Mouse (Mus musculus) adrenal gland, postnatal 25 days (tissue): Measurements from ENCODE around the gene Tmem178. TPM values are rescaled to one million over a fixed set of nuclear protein-coding genes. Genes with fewer than 3 reads are reported as not detected.

Experiments used
- DNase-seq: peaks from one replicate; pipeline ENCODE4 v3.0.0; 2021; ENCODE audit warnings: mixed read lengths
- total RNA-seq: library from RNA; stranded (reverse); gene quantifications from 2 replicates; pipeline ENCODE4 v1.2.3, GENCODE M21; 2021

Tmem178 gene
- total RNA-seq, 1 experiment from 2014 or later = 5.3 TPM

- DNase-seq = no peak
Observed at GRCm38 (mm10) chr17:80997226-80997625, 52.8 kb downstream of the Tmem178 start.

- DNase-seq = no peak
Observed at GRCm38 (mm10) chr17:80998958-80999357, 54.5 kb downstream of the Tmem178 start.

- no peak for DNase-seq
Observed at GRCm38 (mm10) chr17:81001010-81001409, 56.6 kb downstream of the Tmem178 start.

- no peak for DNase-seq
Observed at GRCm38 (mm10) chr17:81001647-81002046, 57.2 kb downstream of the Tmem178 start.

DNA sequence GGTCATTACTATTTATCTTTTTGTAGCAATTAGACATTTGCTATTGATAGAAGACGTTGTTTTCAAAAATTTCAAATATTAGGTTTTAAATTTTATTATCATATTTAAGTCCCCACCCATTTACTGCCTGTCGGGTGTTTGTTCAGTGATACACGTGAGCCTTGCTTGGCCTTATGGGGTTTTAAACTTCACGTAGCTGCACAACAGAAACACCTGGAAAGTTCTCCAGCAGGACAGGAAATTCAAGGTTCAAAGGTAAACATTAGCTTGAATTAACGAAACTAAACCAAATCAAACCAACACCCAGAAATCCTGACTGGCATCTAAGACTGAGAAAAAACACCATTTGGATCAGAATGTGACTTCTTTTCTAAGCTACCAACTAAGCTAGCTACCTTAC is 57.7 kb downstream of the Tmem178 start:
- DNase-seq = no peak

DNA sequence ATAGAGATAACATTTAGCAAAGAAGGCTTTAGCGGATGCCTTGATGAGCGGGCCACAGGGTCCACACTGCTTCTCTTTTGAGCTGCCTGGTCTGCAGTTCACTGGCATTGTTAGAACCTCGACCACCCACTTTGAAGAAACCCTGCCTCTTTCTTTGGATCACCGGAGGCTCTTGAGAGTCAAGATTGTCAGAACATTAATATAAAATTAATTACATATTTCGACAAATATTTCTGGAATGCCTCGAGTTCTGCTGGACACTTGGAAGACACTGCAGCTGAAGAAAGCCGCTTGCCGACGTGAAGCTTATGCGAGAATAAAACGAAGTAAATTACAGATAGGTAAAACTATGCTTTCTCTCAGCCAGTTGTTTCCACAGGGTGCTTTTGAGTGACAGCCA is 60.0 kb downstream of the Tmem178 start:
- no peak for DNase-seq

GRCm38 (mm10) chr17:81005292-81005691 is 60.9 kb downstream of the Tmem178 start:
- DNase-seq = no peak

DNA sequence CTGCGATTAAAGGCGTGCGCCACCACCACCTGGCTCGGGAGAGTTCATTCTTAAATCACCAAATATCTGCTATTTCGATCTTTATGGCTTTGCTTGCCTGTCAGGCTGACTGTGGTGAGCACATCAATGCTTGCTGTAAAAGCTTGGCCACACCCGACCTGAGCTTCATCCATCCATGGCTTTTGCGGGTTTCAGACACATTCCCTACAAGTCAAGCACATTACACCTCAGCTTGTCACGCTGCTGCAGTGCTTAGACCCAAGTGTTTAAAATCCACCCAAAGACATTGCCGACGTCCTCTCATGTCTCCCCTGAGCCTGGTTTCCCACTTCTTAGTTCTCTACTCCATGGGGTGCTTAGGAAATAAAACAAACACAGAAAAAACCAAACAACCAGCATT is 64.7 kb downstream of the Tmem178 start:
- no peak for DNase-seq

DNA sequence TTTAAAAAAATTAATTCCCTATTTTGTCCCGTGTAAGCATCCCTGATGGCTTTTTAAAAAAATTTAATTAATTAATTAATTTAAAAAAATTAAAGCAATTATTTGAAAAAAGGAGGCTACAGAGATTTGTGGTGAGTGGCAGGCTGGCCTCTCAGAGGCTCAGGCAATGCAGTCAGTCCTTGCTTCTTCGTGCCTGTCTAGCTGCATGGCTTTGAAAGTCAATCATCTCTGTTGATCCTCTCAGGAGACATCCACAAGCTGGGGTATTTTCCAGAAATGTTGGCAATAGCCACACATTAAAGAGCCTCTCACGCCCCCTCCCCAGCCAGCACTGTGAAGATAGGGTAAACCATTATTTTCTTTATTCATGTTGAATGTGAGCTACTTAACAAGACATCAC is 65.8 kb downstream of the Tmem178 start:
- no peak for DNase-seq

DNA sequence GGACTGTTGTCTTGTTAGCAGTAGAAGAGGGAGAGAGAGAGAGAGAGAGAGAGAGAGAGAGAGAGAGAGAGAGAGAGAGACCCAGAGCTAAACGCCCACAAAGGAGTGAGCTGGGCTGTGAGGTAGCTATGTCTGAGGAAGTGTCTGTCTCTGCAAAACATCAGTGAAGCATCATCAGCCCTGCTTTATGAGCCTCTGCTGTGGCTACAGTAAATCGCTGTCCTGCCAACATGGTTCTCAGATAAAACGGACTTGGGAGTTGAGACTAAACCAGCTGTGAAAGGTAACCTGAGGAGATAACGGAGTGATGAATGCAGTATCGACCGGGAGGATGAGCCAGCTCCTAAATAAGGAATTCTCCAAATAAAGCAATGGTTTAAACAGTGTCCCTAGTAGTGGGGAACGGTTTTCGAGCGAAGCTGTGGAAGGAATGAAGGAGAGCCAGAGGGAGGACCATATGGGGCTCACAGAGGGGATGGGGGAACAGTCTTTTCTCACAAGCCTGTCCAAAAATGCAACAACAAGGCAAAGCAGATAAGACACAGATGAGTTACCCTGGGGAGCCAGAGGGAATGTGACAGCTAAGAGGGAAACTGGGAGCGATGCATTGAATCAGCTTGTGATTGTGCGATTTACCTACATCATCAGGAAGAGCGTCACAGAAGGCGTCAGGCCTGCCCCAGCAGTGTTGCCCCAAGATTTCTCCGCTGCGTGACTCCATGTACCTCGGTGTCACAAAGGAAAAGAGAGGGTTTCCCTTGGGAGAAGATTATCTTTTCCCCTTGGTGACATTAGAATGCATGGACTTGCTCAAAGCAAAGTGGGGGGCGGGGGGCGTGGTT is 66.6 kb downstream of the Tmem178 start:
- no peak for DNase-seq

- no peak for DNase-seq
Observed at GRCm38 (mm10) chr17:81015814-81016447, 71.5 kb downstream of the Tmem178 start.

GRCm38 (mm10) chr17:81017132-81017531 is 72.7 kb downstream of the Tmem178 start:
- DNase-seq = no peak

DNA sequence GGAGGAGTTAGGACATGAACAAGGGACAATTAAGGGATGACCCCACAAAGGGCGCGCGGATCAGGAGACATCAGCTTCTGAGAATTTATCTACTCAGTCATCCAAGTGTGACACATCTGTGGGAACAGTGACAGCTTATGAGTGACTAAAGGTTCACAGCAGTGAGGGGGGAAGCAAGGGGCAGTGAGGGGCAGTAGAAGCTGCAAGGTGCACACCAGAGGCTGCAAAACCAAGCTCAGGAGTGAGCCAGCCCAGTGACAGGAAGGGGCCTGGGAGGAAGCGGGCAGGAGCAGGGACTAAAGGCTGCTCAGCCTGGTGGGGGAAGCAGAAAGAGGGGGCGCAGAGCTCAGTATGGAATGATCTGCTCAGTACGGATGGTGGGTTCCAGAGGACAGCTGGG is 82.9 kb downstream of the Tmem178 start:
- DNase-seq = no peak

DNA sequence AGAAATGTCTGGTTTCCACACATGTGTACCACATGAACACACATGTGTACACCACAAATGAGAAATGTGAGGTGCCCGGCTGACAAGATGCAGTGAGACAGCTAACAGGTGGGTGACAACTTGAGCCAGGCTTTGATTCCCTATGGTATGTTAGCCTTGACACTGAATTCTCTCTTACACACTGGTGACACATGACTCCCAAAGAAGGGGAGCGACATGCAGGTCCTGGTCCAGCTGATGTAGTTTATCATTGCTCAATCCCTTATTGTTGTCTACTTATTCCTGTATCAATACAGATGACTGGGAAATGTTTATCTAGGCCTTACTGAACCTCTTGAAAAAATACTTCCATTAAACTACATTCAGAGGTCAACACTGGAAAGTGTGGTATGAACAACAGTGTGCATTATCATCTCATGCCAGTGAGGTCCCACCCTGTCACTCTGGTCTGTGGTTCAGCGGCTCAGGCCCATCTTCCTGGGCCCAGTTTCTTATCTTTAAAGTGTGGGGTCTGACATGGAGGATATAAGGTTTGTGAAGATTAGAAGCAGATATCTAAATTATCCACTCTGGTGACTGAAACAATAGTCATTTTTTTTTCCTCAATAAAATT is 87.5 kb downstream of the Tmem178 start:
- DNase-seq = no peak

- no peak for DNase-seq
Observed at GRCm38 (mm10) chr17:81032957-81033356, 88.5 kb downstream of the Tmem178 start.

GRCm38 (mm10) chr17:81035354-81035753 is 90.9 kb downstream of the Tmem178 start:
- DNase-seq = no peak

- no peak for DNase-seq
Observed at GRCm38 (mm10) chr17:81038707-81039408, 94.4 kb downstream of the Tmem178 start.

DNA sequence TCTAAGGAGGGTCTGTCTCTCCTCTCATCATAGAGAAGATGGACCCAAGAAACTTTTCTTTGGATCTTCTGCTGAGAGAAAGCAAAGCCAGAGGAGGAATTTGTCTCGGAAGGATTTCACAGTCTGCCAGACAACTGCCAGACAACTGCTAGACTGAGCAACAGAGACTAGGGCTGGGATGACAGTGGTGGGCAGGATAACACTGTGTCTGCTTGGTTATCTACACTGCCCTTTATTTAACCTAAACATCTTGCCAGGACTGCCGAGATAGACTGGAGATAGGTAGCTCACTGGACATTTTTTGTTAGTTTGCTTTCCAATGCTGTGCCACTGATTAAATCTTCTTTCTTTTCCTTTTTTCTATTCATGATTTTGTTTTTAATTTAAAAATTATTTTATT is 97.2 kb downstream of the Tmem178 start:
- DNase-seq = no peak

DNA sequence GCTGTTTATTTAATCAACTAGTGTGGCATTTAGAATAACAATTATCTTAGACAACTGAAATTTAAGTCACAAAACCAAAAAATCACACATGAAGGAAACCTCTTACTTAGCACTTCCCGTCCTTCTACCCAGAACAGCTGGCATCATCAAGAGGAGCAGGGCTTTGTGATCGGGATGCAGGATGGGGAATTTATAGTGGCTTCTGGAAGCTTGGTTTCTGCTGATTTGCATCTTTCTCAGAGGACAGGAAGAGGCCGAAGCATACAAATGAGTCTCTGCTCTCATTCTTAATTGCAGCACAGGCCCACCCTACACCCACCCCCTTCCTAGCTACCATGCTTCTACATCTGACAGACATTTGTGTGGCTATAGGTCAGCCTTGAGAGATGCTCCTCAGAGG is 99.9 kb downstream of the Tmem178 start:
- no peak for DNase-seq

DNA sequence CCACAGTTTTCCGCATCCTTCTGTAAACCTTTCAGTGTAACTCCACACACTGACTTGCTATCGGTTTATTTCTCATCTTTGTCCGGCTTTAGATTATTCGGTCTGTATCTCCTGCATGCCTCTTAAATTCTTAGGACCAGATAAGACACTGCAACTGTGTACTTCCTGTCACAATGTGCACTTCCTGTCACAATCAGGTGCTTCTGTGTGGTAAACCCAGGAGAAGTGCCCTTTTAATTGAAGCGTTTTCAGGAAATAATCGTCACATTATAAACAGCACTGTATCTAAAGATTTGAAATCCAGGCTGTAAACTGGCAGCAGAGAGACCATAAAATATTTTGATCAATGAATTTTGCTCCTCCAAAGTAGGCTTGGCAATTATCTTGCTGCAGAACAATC is 100.7 kb downstream of the Tmem178 start:
- no peak for DNase-seq

DNA sequence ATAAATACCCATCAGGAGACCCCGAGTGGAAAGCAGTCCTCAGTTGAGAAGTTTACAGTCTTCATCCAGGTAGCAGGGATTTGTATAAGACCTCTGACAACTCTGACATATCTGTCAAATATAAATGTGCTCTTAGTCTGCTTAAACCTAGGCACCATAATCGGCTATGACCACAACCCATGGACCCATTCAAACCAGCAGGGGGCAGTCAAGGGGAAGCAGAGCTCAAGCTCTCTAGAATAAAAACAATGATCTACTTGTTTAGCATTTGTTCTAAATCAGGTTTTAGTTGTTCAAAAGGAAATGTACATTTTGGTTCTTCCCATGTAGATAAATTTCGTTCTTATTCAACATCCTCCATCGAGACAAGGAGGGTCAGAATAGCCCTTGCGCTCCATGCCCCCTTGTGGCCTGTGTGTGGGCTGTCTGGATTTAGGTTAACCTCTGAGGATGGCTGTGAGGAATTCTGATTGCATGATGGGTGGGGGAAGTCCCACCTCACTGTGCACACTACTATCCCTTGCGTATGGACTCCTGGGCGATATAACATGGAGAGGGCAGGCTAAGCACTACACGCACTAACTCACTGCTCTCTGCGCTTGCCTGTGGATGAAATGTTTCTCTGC is 101.2 kb downstream of the Tmem178 start:
- peak; percentile 40 for DNase-seq

- no peak for DNase-seq
Observed at GRCm38 (mm10) chr17:81047930-81048564, 103.6 kb downstream of the Tmem178 start.
